Mouse (Mus musculus) heart, postnatal 0 days (tissue): ENCODE measurements around the gene Jakmip3. TPM values are rescaled to one million over a fixed set of nuclear protein-coding genes. Genes with fewer than 3 reads are reported as not detected.

Source experiments
- ATAC-seq: fragments of 200-750 bp; cut with Nextera tagmentation; 2 replicates; pipeline ENCODE4 v1.8.0; 2017; ENCODE audit warnings: low read depth, moderate number of reproducible peaks, moderate library complexity; ENCODE audit not compliant: insufficient read depth
- DNase-seq: peaks from one replicate; pipeline ENCODE4 v3.0.0-alpha.2; 2016; ENCODE audit warnings: low spot score
- H3K27ac ChIP-seq: fragments of 300-500 bp; sonication (generic); 2 replicates; pipeline ENCODE4 v1.5.1; 2014; ENCODE audit warnings: low read depth, mild to moderate bottlenecking
- H3K27me3 ChIP-seq: fragments of 300-500 bp; sonication (generic); 2 replicates; pipeline ENCODE4 v1.6.1; 2014; ENCODE audit warnings: low read length, mixed read lengths; ENCODE audit not compliant: control insufficient read depth, insufficient read depth
- H3K36me3 ChIP-seq: fragments of 300-500 bp; sonication (generic); replicated peaks from 2 replicates; pipeline ENCODE4 v1.6.1; 2014; ENCODE audit warnings: low read length, mixed read lengths; ENCODE audit not compliant: control insufficient read depth, insufficient read depth
- H3K4me1 ChIP-seq: fragments of 300-500 bp; sonication (generic); 2 replicates; pipeline ENCODE4 v1.6.1; 2014; ENCODE audit warnings: antibody characterized with exemption; ENCODE audit not compliant: control insufficient read depth, insufficient read depth
- H3K4me2 ChIP-seq: fragments of 300-500 bp; sonication (generic); 2 replicates; pipeline ENCODE4 v1.6.1; 2014; ENCODE audit warnings: low read depth, mild to moderate bottlenecking, low read length, moderate library complexity
- H3K4me3 ChIP-seq: fragments of 300-500 bp; sonication (generic); 2 replicates; pipeline ENCODE4 v1.5.1; 2014; ENCODE audit warnings: low read depth, low read length
- H3K9ac ChIP-seq: fragments of 300-500 bp; sonication (generic); replicated peaks from 2 replicates; pipeline ENCODE4 v1.6.1; 2014; ENCODE audit warnings: low read depth, low read length, mixed read lengths
- H3K9me3 ChIP-seq: fragments of 300-500 bp; sonication (generic); replicated peaks from 2 replicates; pipeline ENCODE4 v1.6.1; 2016; ENCODE audit warnings: low read length; ENCODE audit not compliant: control insufficient read depth
- CTCF ChIP-seq: IDR thresholded peaks from 2 replicates; pipeline ENCODE4 v1.5.1; 2016; ENCODE audit warnings: antibody characterized with exemption, control low read depth, low read depth
- EP300 ChIP-seq: IDR thresholded peaks from 2 replicates; pipeline ENCODE4 v1.6.1; 2016; ENCODE audit warnings: antibody characterized with exemption, low read depth
- WGBS: fragments of 180-500 bp; shearing (Covaris S2); extraction: QIAGEN DNeasy Blood & Tissue Kit; methylation state at CpG from one replicate; pipeline ENCODE4 v1.1.7; 2014; 5-methylcytosine and 5-hydroxymethylcytosine counted together
- polyA plus RNA-seq: library from polyadenylated mRNA; unstranded; fragments of >200 nt; fragmentation: Nextera tagmentation; extraction: Ambion mirVana; gene quantifications from 2 replicates; pipeline ENCODE4 v1.2.1, GENCODE M21; 2015
- total RNA-seq: library from RNA; depleted of rRNA; stranded (reverse); fragments of >200 nt; gene quantifications from 2 replicates; pipeline ENCODE4 v1.2.3, GENCODE M21; 2014; ENCODE audit warnings: low replicate concordance

The Jakmip3 gene
- total and polyA plus RNA-seq, 2 experiments from 2014 or later: not detected

DNA sequence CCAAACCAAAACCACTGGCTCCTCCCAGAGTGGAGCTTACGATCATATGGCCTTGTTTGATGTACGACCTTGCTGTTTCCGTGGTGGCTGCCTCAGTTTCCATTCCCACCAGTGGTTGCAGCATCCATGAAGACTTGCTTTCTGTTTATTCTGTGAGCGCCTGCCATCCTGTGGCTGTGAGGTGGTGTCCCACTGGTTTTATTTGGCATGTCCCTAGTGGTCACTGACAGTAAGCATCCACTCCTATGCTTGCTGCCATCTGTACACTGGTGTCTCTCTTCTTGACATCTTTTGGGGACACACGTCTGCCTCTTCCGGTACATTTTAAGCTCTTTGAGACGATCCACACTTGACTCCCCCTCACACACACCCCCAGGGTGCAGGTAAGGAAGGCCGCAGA lies 7.2 kb downstream of the Jakmip3 start:
- no peak overlapping the region for H3K27ac ChIP-seq
- no peaks in the 10 kb centered on the region for H3K4me1 ChIP-seq
- 79% methylated on average over 8 of the region's 8 CpGs for WGBS
- DNase-seq (no peak), ATAC-seq (no peak)
- TF ChIP-seq EP300 (no peak), CTCF (peak; percentile 22; the same call in 1 of the 2 replicates)
- H3K4me3 ChIP-seq: no peak overlapping the region
- H3K36me3 ChIP-seq: no peaks in the 10 kb centered on the region
- H3K9ac ChIP-seq: no peak overlapping the region
- no peak overlapping the region for H3K4me2 ChIP-seq
- H3K9me3 ChIP-seq: no peaks in the 10 kb centered on the region
- peaks cover 14% of the 10 kb centered on the region for H3K27me3 ChIP-seq

DNA sequence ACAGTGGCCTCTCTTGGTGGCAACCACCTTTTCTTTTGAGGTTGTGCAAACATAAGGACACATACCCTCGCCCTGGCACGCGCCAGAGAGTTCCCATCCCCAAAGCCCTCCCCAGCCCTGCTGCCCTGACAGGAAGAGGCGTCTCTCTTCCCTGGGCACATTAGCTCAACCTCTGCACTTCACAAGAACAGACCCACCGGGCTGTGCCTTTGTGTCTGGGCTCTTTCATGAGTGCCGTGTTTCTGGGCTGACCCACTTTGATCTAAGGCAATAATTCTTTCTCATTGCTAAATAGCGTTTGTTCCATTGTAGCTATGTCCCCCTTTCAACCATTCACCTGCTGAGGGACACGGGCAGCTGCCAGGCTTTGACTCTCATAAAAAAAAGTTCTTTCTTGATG lies 7.8 kb downstream of the Jakmip3 start:
- no peaks in the 10 kb centered on the region for H3K9me3 ChIP-seq

DNA sequence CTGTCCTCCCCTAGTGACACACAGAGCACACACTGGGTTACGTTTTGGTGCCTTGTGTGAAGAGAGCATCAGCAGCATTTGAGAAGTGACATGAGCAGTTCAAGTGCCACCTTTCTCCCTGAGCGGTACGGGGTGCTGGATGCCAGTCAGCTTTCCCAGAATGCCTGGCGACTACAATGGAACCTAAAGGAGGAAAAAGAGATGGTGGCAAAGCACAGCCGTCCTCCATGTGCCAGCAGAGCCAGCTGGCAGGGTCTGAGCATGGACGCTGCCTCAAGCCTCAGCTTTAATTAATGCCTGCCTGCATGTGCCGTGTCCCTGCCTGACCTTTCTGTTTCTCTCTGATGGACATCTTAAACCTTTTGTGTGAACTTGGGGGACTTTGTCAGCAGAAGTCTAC lies 15.3 kb downstream of the Jakmip3 start:
- H3K4me2 ChIP-seq: no peak overlapping the region
- ATAC-seq (no peak), DNase-seq (no peak)
- no peaks in the 10 kb centered on the region for H3K4me1 ChIP-seq
- H3K27me3 ChIP-seq: no peaks in the 10 kb centered on the region
- H3K9ac ChIP-seq: no peak overlapping the region
- no peaks in the 10 kb centered on the region for H3K9me3 ChIP-seq
- no peaks in the 10 kb centered on the region for H3K36me3 ChIP-seq
- WGBS: 77% methylated on average over 7 of the region's 7 CpGs
- H3K4me3 ChIP-seq: no peak overlapping the region
- H3K27ac ChIP-seq: no peak overlapping the region
- no peak for TF ChIP-seq CTCF
- no peak for TF ChIP-seq EP300

More for the DNA sequence above, 7.8 kb downstream of the Jakmip3 start:
- Histone ChIP-seq H3K36me3 (no peaks in the 10 kb centered on the region), H3K9ac (no peak overlapping the region), H3K4me3 (no peak overlapping the region), H3K4me1 (no peaks in the 10 kb centered on the region), H3K4me2 (no peak overlapping the region), H3K27me3 (peaks cover 9% of the 10 kb centered on the region), H3K27ac (no peak overlapping the region)
- TF ChIP-seq CTCF (no peak), EP300 (no peak)
- ATAC-seq (no peak), DNase-seq (no peak)
- WGBS: 70% methylated on average over 8 of the region's 8 CpGs

DNA sequence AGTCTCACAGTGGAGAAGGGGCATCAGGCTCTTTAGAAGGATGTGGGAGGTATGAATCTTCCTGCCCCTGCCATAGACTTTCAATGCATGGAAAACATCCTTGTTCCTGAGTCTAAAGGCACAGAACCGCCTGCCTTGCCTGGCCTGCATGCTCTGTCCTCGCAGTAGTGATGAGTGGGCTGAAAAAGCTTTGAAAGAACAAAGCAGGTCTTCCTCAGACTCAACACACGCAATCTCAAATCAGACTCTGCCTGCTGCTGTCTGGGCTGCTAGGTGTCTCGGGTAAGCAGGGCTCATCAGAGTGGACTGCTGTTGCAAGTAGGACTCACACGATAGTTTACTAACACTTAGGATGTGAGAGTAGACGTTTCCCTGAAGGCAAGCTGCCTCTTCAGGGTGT lies 16.6 kb downstream of the Jakmip3 start:
- TF ChIP-seq CTCF: no peak
- no peak for TF ChIP-seq EP300

DNA sequence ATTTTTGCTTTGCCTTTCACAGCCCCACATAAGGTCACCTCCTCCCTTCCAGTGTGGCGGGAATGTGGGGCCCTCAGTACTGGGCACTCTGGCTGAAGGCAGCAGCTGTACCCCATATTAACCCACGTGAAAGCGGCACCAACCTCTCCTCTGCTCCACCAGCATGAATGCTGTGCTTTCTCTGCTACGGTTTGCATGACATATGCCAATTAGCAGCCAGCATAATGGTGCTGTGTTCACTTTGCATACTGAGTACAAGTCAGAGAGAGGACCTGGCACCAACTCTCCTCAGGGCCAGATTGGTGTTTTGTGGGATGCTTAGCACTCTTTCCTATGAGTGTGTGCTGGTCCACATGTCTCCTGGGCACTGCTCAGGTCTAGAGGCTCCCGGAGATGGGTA lies 19.2 kb downstream of the Jakmip3 start:
- Histone ChIP-seq H3K27ac (no peak overlapping the region), H3K4me3 (no peak overlapping the region), H3K27me3 (no peaks in the 10 kb centered on the region), H3K4me1 (no peaks in the 10 kb centered on the region), H3K4me2 (no peak overlapping the region), H3K9ac (no peak overlapping the region), H3K9me3 (no peaks in the 10 kb centered on the region), H3K36me3 (no peaks in the 10 kb centered on the region)
- DNase-seq (no peak), ATAC-seq (no peak)
- WGBS: 68% methylated on average over 5 of the region's 5 CpGs
- TF ChIP-seq CTCF (no peak), EP300 (no peak)

More for the DNA sequence above, 16.6 kb downstream of the Jakmip3 start:
- Histone ChIP-seq H3K4me1 (no peaks in the 10 kb centered on the region), H3K9ac (no peak overlapping the region), H3K4me3 (no peak overlapping the region), H3K27me3 (no peaks in the 10 kb centered on the region), H3K9me3 (no peaks in the 10 kb centered on the region), H3K36me3 (no peaks in the 10 kb centered on the region), H3K4me2 (no peak overlapping the region), H3K27ac (no peak overlapping the region)
- DNase-seq (no peak), ATAC-seq (no peak)
- 51% methylated on average over 6 of the region's 6 CpGs for WGBS

DNA sequence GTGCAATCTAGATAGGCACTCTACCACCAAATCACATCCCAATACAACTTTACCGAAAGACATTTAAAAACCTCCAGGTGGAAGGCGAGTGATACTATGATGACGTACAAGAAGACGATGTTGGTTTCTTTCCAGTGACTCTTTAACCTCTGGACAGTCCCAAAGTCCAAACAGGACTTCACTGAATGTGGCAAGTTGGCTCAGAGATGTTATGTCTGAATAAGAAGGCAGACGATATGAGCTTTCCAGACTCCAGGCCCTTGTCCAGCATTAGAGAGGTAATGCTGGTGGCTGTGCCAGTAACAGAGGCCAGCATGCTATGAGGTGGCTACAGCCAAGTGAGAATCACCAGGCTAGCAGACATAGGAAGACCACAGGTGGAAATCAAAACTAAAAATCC lies 23.2 kb downstream of the Jakmip3 start:
- no peak for ATAC-seq
- Histone ChIP-seq H3K9ac (no peak overlapping the region), H3K4me2 (no peak overlapping the region), H3K27ac (no peak overlapping the region), H3K4me1 (no peaks in the 10 kb centered on the region), H3K27me3 (no peaks in the 10 kb centered on the region), H3K4me3 (no peak overlapping the region), H3K9me3 (no peaks in the 10 kb centered on the region), H3K36me3 (no peaks in the 10 kb centered on the region)
- WGBS: 85% methylated on average over 5 of the region's 5 CpGs
- no peak for DNase-seq
- no peak for TF ChIP-seq CTCF
- TF ChIP-seq EP300: no peak
